Mouse (Mus musculus): ENCODE measurements around the gene Il33.

DNA sequence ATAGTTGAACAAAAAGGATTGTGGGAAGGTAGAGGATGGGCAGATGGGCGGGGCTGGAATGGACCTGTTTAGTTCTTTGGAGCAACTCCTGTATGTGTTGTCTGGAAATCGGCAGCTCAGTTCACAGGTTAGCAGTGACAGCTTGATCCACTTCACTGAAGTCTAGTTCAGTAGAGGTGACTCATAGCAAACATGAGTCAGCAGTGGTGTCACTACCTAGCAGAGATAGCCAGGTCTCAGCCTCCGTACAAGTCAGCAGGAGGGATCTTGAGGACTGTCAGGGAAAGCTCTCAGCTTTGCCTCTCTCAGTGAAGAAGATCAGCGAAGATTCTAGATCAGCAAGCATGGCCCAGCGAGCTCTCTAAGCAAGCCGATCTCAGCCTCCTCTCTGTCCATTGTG is 13.0 kb upstream of the Il33 start:
- TF ChIP-seq CTCF (conservative IDR thresholded peaks at IDR 0.05; ENCODE audit: low read length) (no peak), POU5F1 (IDR thresholded peaks at IDR 0.05; ENCODE audit: borderline replicate concordance, low read length) (no peak), NANOG (IDR thresholded peaks at IDR 0.05; ENCODE audit: borderline replicate concordance, low read length) (no peak)

All from E14TG2a.4 (cell line).